Mouse (Mus musculus): ENCODE data around the gene Neu2.
"Not testable (repeated sequence)": the region's sequence is repeated elsewhere in the genome, so short reads cannot be mapped to it uniquely, and the experiment has no call there.

The Neu2 gene

GRCm38 (mm10) chr1:87509561-87510165 lies at the start of gene Neu2:
Gene Neu2, plus strand, starts transcription at chr1:87509889.
- DNase-seq (ENCODE audit: low spot score in 2 of 2), result no peak

- DNase-seq (ENCODE audit: low spot score in 2 of 2), result no peak
Observed at GRCm38 (mm10) chr1:87467469-87467868, 42.2 kb upstream of the Neu2 start.

- no peak for DNase-seq (ENCODE audit: low spot score in 2 of 2)
Observed at GRCm38 (mm10) chr1:87468321-87468720, 41.4 kb upstream of the Neu2 start.

GRCm38 (mm10) chr1:87469971-87470370 lies 39.7 kb upstream of the Neu2 start, which contains the start of gene Snorc:
Gene Snorc, plus strand, starts transcription at chr1:87470271.
- not testable (repeated sequence) for DNase-seq (ENCODE audit: low spot score in 2 of 2)

- DNase-seq (ENCODE audit: low spot score in 2 of 2), result no peak
Observed at GRCm38 (mm10) chr1:87471914-87472313, 37.8 kb upstream of the Neu2 start.

- DNase-seq (ENCODE audit: low spot score in 2 of 2), result no peak
Observed at GRCm38 (mm10) chr1:87472576-87472975, 37.1 kb upstream of the Neu2 start.

GRCm38 (mm10) chr1:87475076-87475895 lies 34.4 kb upstream of the Neu2 start:
- no peak for DNase-seq (ENCODE audit: low spot score in 2 of 2)

- DNase-seq (ENCODE audit: low spot score in 2 of 2), result no peak
Observed at GRCm38 (mm10) chr1:87482546-87482945, 27.1 kb upstream of the Neu2 start.

- no peak for DNase-seq (ENCODE audit: low spot score in 2 of 2)
Observed at GRCm38 (mm10) chr1:87486386-87486785, 23.3 kb upstream of the Neu2 start.

- DNase-seq (ENCODE audit: low spot score in 2 of 2), result no peak
Observed at GRCm38 (mm10) chr1:87492285-87492684, 17.4 kb upstream of the Neu2 start.

- no peak for DNase-seq (ENCODE audit: low spot score in 2 of 2)
Observed at GRCm38 (mm10) chr1:87493542-87493941, 16.1 kb upstream of the Neu2 start.

GRCm38 (mm10) chr1:87505524-87505923 lies 4.2 kb upstream of the Neu2 start:
- DNase-seq (ENCODE audit: low spot score in 2 of 2), result no peak

- DNase-seq (ENCODE audit: low spot score in 2 of 2), result no peak
Observed at GRCm38 (mm10) chr1:87507857-87508256, 1.8 kb upstream of the Neu2 start.

- peak in 1 of 2 experiments; percentile 13 for DNase-seq (ENCODE audit: low spot score in 2 of 2)
Observed at GRCm38 (mm10) chr1:87508591-87509560, 813 bp upstream of the Neu2 start.

- DNase-seq (ENCODE audit: low spot score in 2 of 2), result peak; percentile 46 to 56
Observed at GRCm38 (mm10) chr1:87510166-87510691, 540 bp downstream of the Neu2 start.

GRCm38 (mm10) chr1:87510845-87511244 lies 1.2 kb downstream of the Neu2 start:
- DNase-seq (ENCODE audit: low spot score in 2 of 2), result no peak

GRCm38 (mm10) chr1:87520467-87520866 lies 10.8 kb downstream of the Neu2 start:
- DNase-seq (ENCODE audit: low spot score in 2 of 2), result no peak

GRCm38 (mm10) chr1:87521523-87521922 lies 11.8 kb downstream of the Neu2 start:
- no peak for DNase-seq (ENCODE audit: low spot score in 2 of 2)

- no peak for DNase-seq (ENCODE audit: low spot score in 2 of 2)
Observed at GRCm38 (mm10) chr1:87525041-87525440, 15.4 kb downstream of the Neu2 start.

- DNase-seq (ENCODE audit: low spot score in 2 of 2), result no peak
Observed at GRCm38 (mm10) chr1:87527191-87527590, 17.5 kb downstream of the Neu2 start.

GRCm38 (mm10) chr1:87532346-87532745 lies 22.7 kb downstream of the Neu2 start:
- DNase-seq (ENCODE audit: low spot score in 2 of 2), result no peak

GRCm38 (mm10) chr1:87534118-87534517 lies 24.4 kb downstream of the Neu2 start:
- DNase-seq (ENCODE audit: low spot score in 2 of 2), result no peak

All from cerebellum, postnatal 4 days (tissue).